Mouse (Mus musculus): ENCODE measurements around the gene D11Wsu47e. TPM values are rescaled to one million over a fixed set of nuclear protein-coding genes. Genes with fewer than 3 reads are reported as not detected.
"Not testable (repeated sequence)": the region's sequence is repeated elsewhere in the genome, so short reads cannot be mapped to it uniquely, and the experiment has no call there.

D11Wsu47e gene
- total RNA-seq (2021) = 1 to 10 TPM; 7.0 to 7.8 TPM
- long read RNA-seq, experiment 1, transcript D11Wsu47e-202 (5 exons, 2,062 nt) = major isoform, 12 of 16 reads
- long read RNA-seq, experiment 1, partial matches to known transcripts = 2 of 16 reads
- long read RNA-seq, experiment 1, other reads (novel, unspliced or antisense) = 2 of 16 reads
- long read RNA-seq, experiment 2, transcript D11Wsu47e-202 (5 exons, 2,062 nt) = major isoform, 6 of 9 reads
- long read RNA-seq, experiment 2, partial matches to known transcripts = 0 of 9 reads
- long read RNA-seq, experiment 2, other reads (novel, unspliced or antisense) = 1 of 9 reads

DNA sequence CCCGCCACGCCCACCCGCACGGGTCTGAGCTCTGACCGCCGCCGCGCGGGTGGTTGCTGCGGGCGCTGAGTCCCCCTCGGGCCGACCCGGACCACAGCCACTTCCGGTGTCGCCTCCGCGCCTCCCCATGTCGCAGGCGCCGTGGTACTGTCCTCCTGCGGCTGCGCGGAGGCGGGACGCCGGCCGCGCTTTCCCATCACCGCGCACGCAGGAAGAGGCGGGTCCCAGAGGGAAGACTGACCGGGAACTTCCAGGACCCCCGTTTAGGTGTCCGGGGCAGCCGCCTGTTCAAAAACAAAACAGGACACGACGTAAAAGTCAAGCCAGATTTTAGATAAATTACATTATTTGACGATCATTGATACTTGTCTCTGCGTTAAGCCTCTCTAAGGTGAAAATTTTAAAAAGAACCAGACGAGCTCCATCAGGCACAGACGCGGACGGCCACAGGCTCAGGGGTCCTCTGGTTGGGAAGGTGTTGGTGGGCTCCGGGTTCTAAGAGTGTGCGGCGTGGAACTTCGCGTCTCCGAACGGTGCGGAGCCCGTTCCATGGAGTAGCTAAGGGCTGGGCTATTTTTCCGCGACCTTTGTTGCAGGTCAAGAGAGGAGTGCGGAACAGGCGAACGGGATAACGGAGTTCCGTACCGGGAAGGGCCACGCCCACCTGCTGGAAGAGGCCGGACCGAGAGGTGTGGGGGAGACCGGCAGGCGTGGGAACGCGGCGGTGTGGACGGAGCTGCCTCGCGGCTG lies at the start of gene D11Wsu47e, which contains the start of gene Fam104a:
Gene D11Wsu47e, plus strand, starts transcription at position 456 of the 750 bp plus-strand sequence.
Gene Fam104a, minus strand, starts transcription at position 199 of the 750 bp plus-strand sequence.
- peak; percentile 97 to 100 for DNase-seq

GRCm38 (mm10) chr11:113634699-113635121 lies 49.5 kb upstream of the D11Wsu47e start:
- DNase-seq = no peak

DNA sequence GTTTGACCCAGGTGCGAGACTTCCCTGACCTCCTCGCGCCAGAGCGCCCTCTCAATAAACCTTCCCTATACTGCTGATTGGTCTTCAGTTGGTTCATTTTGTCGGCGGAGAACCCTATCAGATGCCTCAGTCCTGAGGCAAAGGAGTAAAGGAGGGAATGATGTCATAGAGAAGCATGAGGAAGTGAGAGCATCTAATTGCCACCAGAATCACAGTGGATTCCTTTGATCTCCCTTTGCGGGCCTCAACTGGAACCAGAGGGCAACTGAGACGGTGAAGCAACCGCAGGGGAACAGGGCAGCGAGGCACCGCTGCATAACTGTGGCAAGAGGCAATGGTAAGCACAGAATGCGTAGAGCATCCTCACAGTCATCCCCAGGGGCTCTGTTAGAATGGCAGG lies 45.5 kb upstream of the D11Wsu47e start:
- no peak for DNase-seq

DNA sequence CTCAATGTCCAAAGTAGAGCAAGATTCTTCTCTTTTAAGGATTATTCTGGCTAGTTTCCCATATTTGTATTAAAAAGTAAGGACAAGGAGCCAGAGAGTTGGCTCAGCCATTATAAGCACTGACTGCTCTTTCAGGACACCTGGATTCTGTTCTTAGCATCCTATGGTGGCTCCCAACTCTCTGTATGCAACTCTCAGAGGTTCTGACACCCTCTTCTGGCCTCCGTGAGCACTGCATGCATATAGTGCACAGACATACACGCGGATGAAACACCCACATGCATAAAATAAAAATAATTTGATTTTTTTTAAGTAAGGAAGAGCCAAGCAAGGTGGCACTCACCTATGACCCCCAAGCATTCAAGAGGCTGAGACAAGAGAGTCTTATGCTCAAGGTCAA lies 39.0 kb upstream of the D11Wsu47e start:
- DNase-seq = no peak

- DNase-seq = peak; percentile 75 to 90
Measured at GRCm38 (mm10) chr11:113648152-113648551, 36.1 kb upstream of the D11Wsu47e start.

DNA sequence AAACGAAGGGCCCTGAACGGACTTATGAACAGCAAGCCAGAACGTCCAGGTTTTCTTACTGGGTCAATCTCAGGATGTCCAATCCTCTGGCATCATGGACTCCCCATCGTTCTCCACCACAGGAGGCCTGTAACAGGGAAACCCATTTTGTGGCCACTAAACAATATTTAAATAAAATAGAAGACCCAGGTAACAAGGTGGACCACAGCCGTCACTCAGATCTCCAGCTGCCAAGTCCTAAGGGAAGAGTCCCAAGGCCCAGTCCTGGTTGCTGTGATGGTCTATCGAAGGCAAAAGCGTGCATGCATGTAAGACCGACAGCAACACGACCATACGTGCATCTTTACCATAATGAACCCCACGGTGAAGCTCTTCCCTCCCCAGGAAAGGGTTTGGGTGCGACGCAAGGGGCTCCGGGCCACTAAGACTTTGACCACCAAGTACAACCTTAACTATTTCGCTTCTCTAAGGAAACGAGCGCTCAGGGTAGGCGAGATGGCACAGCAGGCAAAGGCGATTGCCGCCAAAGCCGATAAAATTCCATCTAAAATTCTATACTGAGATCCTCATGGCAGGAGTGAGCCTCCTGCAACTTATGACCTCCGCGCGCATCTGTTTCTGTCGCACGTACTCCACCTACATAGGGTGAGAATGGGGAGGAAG lies 35.4 kb upstream of the D11Wsu47e start, which contains the start of gene Cog1:
Gene Cog1, plus strand, starts transcription at position 480 of the 663 bp plus-strand sequence.
- peak in 1 of 2 experiments; percentile 36 for DNase-seq

- DNase-seq = peak; percentile 69 to 80
Measured at GRCm38 (mm10) chr11:113649353-113650210, 34.6 kb upstream of the D11Wsu47e start, which contains the start of gene Slc39a11. Gene Slc39a11 (minus strand): TSS chr11:113650079.

- no peak for DNase-seq
Measured at GRCm38 (mm10) chr11:113651206-113651906, 32.9 kb upstream of the D11Wsu47e start.

- no peak for DNase-seq
Measured at GRCm38 (mm10) chr11:113651907-113652273, 32.3 kb upstream of the D11Wsu47e start.

DNA sequence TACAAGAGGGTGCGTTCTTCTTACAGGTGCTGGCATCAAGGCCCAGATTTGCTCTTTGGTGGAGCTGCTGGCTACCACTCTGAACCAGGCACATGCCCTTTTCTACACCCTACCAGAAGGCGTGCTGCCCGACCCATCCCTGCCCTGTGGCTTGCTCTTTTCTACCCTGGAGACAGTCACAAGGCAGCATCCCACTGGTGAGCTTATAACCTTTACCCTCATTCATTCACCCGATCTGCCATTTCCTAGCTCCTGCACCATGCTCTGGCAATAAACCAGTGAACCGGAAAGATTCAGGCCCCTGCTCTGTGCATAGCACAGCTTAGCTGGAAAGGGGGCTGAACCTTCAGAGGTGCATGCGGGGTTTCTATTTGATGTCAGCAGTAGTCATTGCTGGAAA lies 31.7 kb upstream of the D11Wsu47e start:
- DNase-seq = no peak

DNA sequence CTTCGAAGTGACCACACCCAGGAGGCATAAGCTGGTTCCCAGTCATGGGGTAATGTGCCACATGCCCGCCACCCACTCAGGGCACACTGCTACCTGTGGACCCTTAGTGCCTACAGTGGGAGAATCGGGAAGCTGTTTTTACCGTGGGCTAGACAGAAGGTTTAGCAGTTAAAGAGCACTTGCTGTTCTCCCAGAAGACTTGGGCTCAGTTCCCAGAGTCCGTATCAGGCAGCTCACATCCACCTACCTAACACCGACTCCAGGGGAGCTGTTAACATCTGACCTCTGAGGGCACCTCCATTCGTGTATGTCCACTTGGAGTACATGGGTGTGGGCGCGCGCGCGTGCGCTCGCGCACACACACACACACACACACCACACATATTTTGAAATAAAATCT lies 30.1 kb upstream of the D11Wsu47e start:
- no peak for DNase-seq

DNA sequence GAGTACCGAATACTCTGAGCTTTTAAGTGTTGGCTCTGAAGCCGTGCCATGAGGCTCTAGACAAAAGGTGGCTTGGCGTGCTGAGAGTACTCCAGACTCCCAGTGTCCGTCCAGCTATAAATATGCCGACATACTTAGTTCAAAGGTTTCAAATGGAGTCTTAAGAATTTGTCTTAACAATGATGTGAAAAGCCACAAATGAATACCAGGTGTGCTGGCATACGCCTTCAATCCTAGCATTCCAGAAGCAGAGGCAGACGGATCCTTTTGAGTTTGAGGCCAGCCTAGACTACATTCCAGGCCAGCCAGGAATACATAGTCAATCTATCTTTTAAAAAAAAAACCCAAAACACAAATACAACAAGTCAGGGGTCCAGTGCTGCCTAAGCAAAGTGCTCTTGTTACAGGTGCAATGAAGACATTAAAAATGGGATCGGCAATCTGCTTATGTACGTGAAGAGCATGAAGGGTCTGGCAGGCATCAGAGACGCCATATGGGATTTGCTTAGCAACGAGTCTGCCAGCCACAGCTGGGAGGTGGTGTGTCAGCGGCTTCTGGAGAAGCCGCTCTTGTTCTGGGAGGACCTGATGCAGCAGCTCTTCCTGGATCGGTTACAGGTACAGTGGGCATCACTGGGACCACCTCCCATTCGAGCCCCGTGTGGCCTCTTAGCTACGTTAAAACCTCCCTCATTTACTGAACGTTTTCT lies 29.5 kb upstream of the D11Wsu47e start:
- no peak for DNase-seq

- DNase-seq = no peak
Measured at GRCm38 (mm10) chr11:113656511-113656932, 27.7 kb upstream of the D11Wsu47e start.

DNA sequence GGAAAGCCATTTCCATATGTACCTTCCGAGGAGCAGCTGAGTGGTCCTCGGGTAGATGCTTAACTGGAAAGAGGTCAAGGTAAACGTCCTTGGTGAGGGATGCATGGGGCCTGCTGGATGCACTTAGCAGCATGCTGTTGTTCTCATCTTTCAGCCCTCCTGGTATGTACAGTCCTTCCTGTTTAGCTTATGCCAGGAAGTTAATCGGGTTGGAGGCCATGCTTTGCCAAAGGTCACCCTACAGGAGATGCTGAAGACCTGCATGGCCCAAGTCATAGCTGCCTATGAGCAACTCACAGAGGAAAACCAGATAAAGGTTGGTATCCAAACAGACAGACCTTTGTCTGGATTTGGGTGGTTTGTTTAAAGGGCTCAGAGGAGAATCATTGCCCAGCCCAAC lies 27.0 kb upstream of the D11Wsu47e start:
- no peak for DNase-seq

GRCm38 (mm10) chr11:113658319-113658718 lies 25.9 kb upstream of the D11Wsu47e start:
- DNase-seq = no peak

DNA sequence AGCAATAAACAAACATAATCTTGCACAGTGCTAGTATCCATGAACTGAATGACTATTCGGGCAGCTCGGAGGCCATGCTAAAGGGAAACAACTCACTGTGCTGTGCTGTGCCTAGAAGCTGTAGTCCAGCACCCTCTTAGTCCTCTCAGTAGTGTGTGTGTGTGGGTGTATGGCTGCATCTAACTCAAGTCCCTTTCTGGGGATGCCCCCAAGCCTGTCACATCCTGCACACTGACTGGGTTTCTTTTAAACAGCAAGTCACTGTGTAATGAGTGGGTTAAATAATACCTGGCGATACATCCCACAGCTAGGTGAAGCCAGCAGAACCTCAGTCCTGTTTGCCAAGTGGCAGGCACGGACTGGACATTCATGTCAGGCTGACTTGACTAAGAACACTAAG lies 25.4 kb upstream of the D11Wsu47e start:
- no peak for DNase-seq

DNA sequence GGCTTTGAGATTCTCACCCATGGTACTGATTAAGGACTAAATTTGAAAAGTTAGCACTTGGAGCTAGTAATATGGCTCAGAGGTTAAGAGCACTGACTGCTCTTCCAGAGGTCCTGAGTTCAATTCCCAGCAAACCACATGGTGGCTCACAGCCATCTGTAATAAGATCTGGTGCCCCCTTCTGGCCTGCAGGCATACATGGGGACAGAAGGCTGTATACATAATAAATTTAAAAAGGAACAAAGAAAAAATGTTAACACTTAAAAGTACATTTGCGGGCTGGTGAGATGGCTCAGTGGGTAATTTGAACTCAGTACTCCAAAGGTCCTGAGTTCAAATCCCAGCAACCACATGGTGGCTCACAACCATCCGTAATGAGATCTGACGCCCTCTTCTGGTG lies 24.0 kb upstream of the D11Wsu47e start:
- not testable (repeated sequence) for DNase-seq

- no peak for DNase-seq
Measured at GRCm38 (mm10) chr11:113660940-113661339, 23.3 kb upstream of the D11Wsu47e start.

GRCm38 (mm10) chr11:113661835-113662351 lies 22.3 kb upstream of the D11Wsu47e start:
- no peak for DNase-seq

DNA sequence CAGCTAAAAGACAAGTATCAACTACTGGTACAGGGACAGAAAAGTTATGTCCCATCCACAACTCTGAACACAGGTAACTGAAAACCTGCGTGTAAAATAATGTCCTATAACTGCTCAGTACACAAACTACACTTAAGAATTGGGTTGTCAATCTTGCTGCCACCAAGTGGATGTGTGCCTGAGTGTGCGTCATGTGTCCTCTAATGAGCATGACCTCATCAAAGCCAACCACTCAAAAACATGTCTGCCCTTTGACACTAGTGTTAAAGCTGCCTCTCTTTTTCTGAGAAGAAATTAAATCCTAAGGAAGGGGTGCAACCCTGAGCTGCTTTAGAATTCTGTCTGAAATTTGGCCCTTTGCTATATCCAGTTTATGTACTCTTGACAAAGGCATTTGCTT lies 19.9 kb upstream of the D11Wsu47e start:
- DNase-seq = no peak
